Mouse (Mus musculus) G1E (cell line): Measurements from ENCODE around the gene Tceal1. TPM values are rescaled to one million over a fixed set of nuclear protein-coding genes. Genes with fewer than 3 reads are reported as not detected.

Source experiments
- ATAC-seq: 2 replicates; pipeline ENCODE4 v1.8.0; 2016; ENCODE audit warnings: mild to moderate bottlenecking; ENCODE audit not compliant: insufficient number of reproducible peaks, poor library complexity, low FRiP score, severe bottlenecking; ENCODE audit errors: extremely low read depth
- DNase-seq: peaks from one replicate; pipeline ENCODE4 v3.0.0; 2012; ENCODE audit warnings: low spot score
- H3K27me3 ChIP-seq: 2 replicates; pipeline ENCODE4 v1.6.1; 2012; ENCODE audit warnings: mild to moderate bottlenecking, low read length, inconsistent platforms; ENCODE audit not compliant: insufficient read depth
- H3K36me3 ChIP-seq: replicated peaks from 2 replicates; pipeline ENCODE3; 2012; ENCODE audit warnings: mild to moderate bottlenecking, inconsistent platforms
- H3K4me1 ChIP-seq: 2 replicates; pipeline ENCODE4 v1.6.1; 2012; ENCODE audit warnings: low read depth, low read length, inconsistent platforms, mixed read lengths; ENCODE audit not compliant: insufficient read depth
- H3K4me3 ChIP-seq: 2 replicates; pipeline ENCODE4 v1.5.1; 2012; ENCODE audit warnings: low read depth, mild to moderate bottlenecking, inconsistent platforms, low read length, moderate library complexity, mixed read lengths
- H3K9me3 ChIP-seq: replicated peaks from 2 replicates; pipeline ENCODE4 v1.6.1; 2012; ENCODE audit warnings: inconsistent platforms
- CTCF ChIP-seq: IDR thresholded peaks from 2 replicates; pipeline ENCODE4 v1.5.1; 2012; ENCODE audit warnings: low read depth, low read length, inconsistent platforms, mixed read lengths
- GATA1 ChIP-seq: IDR thresholded peaks from 2 replicates; pipeline ENCODE4 v1.6.1; 2012; ENCODE audit warnings: borderline replicate concordance, low read length, inconsistent platforms, mixed read lengths
- GATA2 ChIP-seq: IDR thresholded peaks from 2 replicates; pipeline ENCODE4 v1.6.1; 2012; ENCODE audit warnings: low read depth, low read length, inconsistent platforms, borderline replicate concordance
- POLR2AphosphoS5 ChIP-seq: IDR thresholded peaks from 2 replicates; pipeline ENCODE4 v1.6.1; 2012; ENCODE audit warnings: low read depth, low read length, inconsistent platforms; ENCODE audit not compliant: insufficient replicate concordance
- TAL1 ChIP-seq: conservative IDR thresholded peaks from 2 replicates; pipeline ENCODE4 v1.6.1; 2012; ENCODE audit warnings: low read depth, low read length, inconsistent platforms, mixed read lengths
- polyA plus RNA-seq: library from polyadenylated mRNA; stranded (reverse); fragments of >175 nt; gene quantifications from 2 replicates; pipeline ENCODE4 v1.2.3, GENCODE M21; 2012
- total RNA-seq, 2 experiments: library from RNA; stranded (forward) in 1 of 2; stranded (reverse) in 1 of 2; fragments of 200-1000 nt in 1 of 2; fragments of >200 nt in 1 of 2; fragmentation: Nextera tagmentation in 1 of 2; gene quantifications; 2 replicates each; pipeline ENCODE4 v1.2.3; 2014 to 2017

Gene Tceal1
- total and polyA plus RNA-seq, 3 experiments, result 0.11 TPM; not detected in 2

DNA sequence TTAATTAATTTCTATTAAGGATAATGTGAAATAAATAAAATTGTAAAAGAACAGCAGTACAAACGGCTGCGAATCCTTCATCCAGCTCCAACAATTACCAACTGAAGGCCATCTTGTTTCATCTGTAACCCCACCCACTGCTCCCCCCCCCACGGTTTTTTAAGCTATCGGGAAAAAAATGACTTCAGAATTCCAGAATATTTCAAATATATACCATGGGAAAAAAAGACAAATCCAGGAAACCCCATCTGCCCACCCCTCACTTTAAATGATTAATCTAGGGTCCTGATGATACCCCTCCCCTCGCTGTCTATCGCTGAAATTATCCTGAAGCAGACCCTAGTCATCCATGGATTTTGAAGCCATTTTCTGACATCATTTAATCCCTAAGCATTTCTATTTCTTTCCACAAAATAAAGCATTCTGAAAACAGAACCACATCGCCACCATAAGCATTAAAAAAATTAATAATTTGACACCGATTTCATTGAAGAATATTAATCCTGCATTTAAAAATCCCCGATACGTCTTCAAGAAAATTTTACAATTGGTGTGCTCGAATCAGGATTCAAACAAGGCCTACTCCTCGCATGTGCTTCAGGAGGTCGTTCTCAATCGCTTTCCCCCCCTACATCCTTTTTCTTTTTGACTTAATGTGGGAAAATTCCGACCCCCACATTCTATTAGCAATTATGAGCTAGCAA is 32.5 kb downstream of the Tceal1 start:
- Histone ChIP-seq H3K9me3 (no peaks in the 10 kb centered on the region), H3K4me3 (peak overlapping the region; percentile 74), H3K36me3 (peaks cover 14% of the 10 kb centered on the region), H3K27me3 (no peaks in the 10 kb centered on the region), H3K4me1 (peaks cover 7% of the 10 kb centered on the region; the same call in 1 of the 2 replicates)
- ATAC-seq, result no peak
- DNase-seq, result no peak
- TF ChIP-seq POLR2AphosphoS5 (no peak), TAL1 (no peak), CTCF (no peak)

DNA sequence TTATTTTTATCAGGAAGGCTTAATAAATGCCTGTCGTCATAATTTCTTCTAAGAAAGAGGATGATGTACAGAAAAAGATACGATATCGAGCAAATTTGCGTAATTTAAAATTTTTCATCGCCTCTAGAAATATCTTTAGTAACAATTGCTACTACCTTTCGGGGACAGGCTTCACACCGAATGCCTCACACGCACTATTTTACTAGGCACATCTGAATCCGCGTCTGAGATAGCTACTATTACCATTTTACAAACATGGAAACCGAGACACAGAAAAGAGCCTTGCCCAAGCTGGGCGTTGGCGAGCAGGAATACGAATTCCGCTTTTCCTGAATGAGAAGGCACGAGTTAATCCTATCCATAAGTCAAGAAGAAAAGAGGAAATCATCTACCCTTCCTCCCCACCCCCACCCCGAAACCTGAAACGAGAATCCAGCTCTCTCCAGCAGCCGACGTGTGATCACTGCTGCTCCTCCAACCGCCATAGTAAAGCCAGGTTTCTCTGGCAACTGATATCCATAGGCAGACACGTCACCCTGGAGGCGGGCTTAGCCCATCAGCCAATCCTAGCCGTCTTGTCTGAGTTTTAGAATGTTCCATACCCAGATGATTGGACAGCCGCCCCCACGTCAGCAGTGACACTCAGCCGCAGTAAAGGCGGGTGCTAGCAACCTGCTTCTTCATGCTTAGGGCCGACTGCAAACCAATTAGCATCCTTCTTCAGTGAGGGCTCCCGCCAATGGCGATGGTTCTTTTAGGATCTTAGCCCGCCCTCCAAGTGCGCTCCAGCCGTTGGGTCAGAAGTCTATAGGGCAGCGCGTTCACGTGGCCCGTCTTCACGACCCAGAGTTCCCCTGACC is 33.2 kb downstream of the Tceal1 start:
- Histone ChIP-seq H3K36me3 (peaks cover 10% of the 10 kb centered on the region), H3K4me3 (peak overlapping the region; percentile 74), H3K9me3 (no peaks in the 10 kb centered on the region), H3K4me1 (peaks cover 7% of the 10 kb centered on the region; the same call in 1 of the 2 replicates), H3K27me3 (no peaks in the 10 kb centered on the region)
- TF ChIP-seq TAL1 (no peak), GATA2 (no peak), GATA1 (no peak), CTCF (no peak), POLR2AphosphoS5 (no peak)
- ATAC-seq (peak; percentile 88), DNase-seq (peak; percentile 68)

GRCm38 (mm10) chrX:136741651-136742201 is 33.9 kb downstream of the Tceal1 start:
- Histone ChIP-seq H3K9me3 (no peaks in the 10 kb centered on the region), H3K4me3 (peak overlapping the region; percentile 74), H3K36me3 (peaks cover 8% of the 10 kb centered on the region), H3K27me3 (no peaks in the 10 kb centered on the region), H3K4me1 (peaks cover 7% of the 10 kb centered on the region; the same call in 1 of the 2 replicates)
- DNase-seq, result peak; percentile 35
- TF ChIP-seq CTCF (no peak), POLR2AphosphoS5 (no peak), TAL1 (no peak), GATA2 (no peak), GATA1 (no peak)
- ATAC-seq, result no peak; the same call in 1 of the 2 replicates

DNA sequence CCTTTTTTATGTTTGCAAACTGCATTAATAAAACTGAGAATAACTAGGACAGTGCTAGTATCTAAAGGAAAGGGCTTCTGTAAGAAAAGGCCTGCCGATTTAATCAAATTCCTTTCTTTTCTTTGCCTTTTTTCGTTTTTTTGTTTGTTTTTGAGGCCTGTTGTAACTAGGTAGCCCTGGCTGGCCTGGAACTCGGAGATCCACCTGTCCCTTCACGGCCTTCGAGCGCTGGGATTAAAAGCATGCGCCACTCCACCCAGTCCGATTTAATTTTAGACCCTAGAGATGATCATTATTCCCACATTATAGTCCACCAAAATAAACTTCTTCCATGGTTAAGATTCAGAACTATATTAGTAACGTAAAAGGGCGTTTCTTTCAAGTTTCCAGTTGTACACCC is 34.5 kb downstream of the Tceal1 start:
- Histone ChIP-seq H3K36me3 (peaks cover 9% of the 10 kb centered on the region), H3K4me1 (peaks cover 7% of the 10 kb centered on the region; the same call in 1 of the 2 replicates), H3K4me3 (peak overlapping the region; percentile 74), H3K9me3 (no peaks in the 10 kb centered on the region), H3K27me3 (no peaks in the 10 kb centered on the region)
- TF ChIP-seq POLR2AphosphoS5 (no peak), CTCF (no peak), TAL1 (no peak), GATA1 (no peak), GATA2 (no peak)
- DNase-seq (no peak), ATAC-seq (no peak)

GRCm38 (mm10) chrX:136742661-136743103 is 34.9 kb downstream of the Tceal1 start:
- H3K36me3 ChIP-seq, result peaks cover 10% of the 10 kb centered on the region
- no peaks in the 10 kb centered on the region for H3K27me3 ChIP-seq
- H3K4me1 ChIP-seq, result peaks cover 7% of the 10 kb centered on the region; the same call in 1 of the 2 replicates
- DNase-seq (peak; percentile 4), ATAC-seq (no peak)
- no peak for TF ChIP-seq TAL1
- no peak for TF ChIP-seq POLR2AphosphoS5
- no peak for TF ChIP-seq CTCF
- TF ChIP-seq GATA1, result no peak
- H3K9me3 ChIP-seq, result no peaks in the 10 kb centered on the region
- H3K4me3 ChIP-seq, result peak overlapping the region; percentile 74

DNA sequence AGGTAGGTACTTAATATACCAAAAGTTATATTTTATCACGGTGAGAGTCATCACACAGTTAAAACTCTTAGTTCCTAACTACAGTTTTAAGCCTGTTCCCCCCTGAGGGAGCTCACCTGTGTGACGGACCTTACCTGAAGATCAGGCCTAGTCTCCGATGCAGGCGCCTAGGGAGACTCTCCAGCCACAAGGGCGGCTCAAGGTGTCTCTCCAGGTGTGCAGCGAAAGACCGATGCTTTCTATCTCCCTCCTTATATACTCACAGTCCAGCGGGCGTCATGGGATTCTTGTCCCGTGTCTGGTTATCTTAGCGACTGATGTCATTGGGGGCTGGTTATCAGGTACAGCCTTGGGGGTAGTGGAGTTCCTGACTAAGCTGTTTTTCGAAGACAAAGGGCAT is 35.7 kb downstream of the Tceal1 start, which contains the start of gene Morf4l2:
TSS of gene Morf4l2 (minus strand) at position 232 of the 400 bp plus-strand sequence.
- no peak for DNase-seq
- Histone ChIP-seq H3K4me1 (peaks cover 5% of the 10 kb centered on the region; the same call in 1 of the 2 replicates), H3K36me3 (peaks cover 5% of the 10 kb centered on the region), H3K9me3 (no peaks in the 10 kb centered on the region), H3K27me3 (no peaks in the 10 kb centered on the region), H3K4me3 (peak within 1 kb of the TSS; percentile 74)
- ATAC-seq, result no peak
- no peak for TF ChIP-seq POLR2AphosphoS5
- no peak for TF ChIP-seq GATA1
- TF ChIP-seq TAL1, result no peak
- TF ChIP-seq GATA2, result no peak
- no peak for TF ChIP-seq CTCF
